Mouse (Mus musculus) olfactory bulb, adult 2 months (tissue): ENCODE measurements at regions not wholly inside any gene's neighbourhood (a gene's known extent, or its start where the extent isn't known, plus 50 kb on each side); places are given as distances from the start of the nearest gene placed in this dataset.

ENCODE experiments used
- CTCF ChIP-seq: fragments of 200-500 bp; IDR thresholded peaks from 2 replicates; pipeline ENCODE4 v1.5.1; 2012; ENCODE audit warnings: low read depth, mild to moderate bottlenecking, low read length, moderate library complexity; ENCODE audit not compliant: insufficient read depth
- POLR2A ChIP-seq: fragments of 200-500 bp; IDR thresholded peaks from 2 replicates; pipeline ENCODE4 v1.6.1; 2012; ENCODE audit warnings: mild to moderate bottlenecking, low read depth, low read length, moderate library complexity; ENCODE audit not compliant: insufficient read depth

- TF ChIP-seq POLR2A = 0 out of 2 replicates have a peak, but pooled peaks have one; percentile 30
- TF ChIP-seq CTCF = no peak
Measured at GRCm38 (mm10) chr2:30720291-30720690, 83.2 kb downstream of the 1700001O22Rik start.
